Mouse (Mus musculus): Measurements from ENCODE around the gene Zfp219. TPM values are rescaled to one million over a fixed set of nuclear protein-coding genes. Genes with fewer than 3 reads are reported as not detected.

Zfp219 gene
- polyA plus RNA-seq, 1 experiment = 21.9 TPM

- Histone ChIP-seq H3K4me1 (ENCODE audit: control insufficient read depth, insufficient read depth, insufficient read length, low read length) (peaks cover 6% of the 10 kb centered on the region; the same call in 1 of the 2 replicates), H3K4me3 (ENCODE audit: insufficient read depth, low read depth, low read length) (peak overlapping the region; percentile 52), H3K27ac (replicated peaks; ENCODE audit: low read depth, low read length) (peak overlapping the region; percentile 80)
Observed at GRCm38 (mm10) chr14:52022709-52023459, 2.4 kb upstream of the Zfp219 start.

- Histone ChIP-seq H3K4me3 (ENCODE audit: insufficient read depth, low read depth, low read length) (peak overlapping the region; percentile 52; the same call in 1 of the 2 replicates), H3K27ac (replicated peaks; ENCODE audit: low read depth, low read length) (peak overlapping the region; percentile 80), H3K4me1 (ENCODE audit: control insufficient read depth, insufficient read depth, insufficient read length, low read length) (peaks cover 6% of the 10 kb centered on the region; the same call in 1 of the 2 replicates)
Observed at GRCm38 (mm10) chr14:52022244-52022708, 1.7 kb upstream of the Zfp219 start.

GRCm38 (mm10) chr14:52021568-52022212 lies 1.2 kb upstream of the Zfp219 start:
- no peak overlapping the region for H3K4me3 ChIP-seq (ENCODE audit: insufficient read depth, low read depth, low read length)
- H3K4me1 ChIP-seq (ENCODE audit: control insufficient read depth, insufficient read depth, insufficient read length, low read length) = peaks cover 8% of the 10 kb centered on the region; the same call in 1 of the 2 replicates

GRCm38 (mm10) chr14:52021138-52021529 lies 601 bp upstream of the Zfp219 start:
- no peak overlapping the region for H3K27ac ChIP-seq (replicated peaks; ENCODE audit: low read depth, low read length)
- no peak overlapping the region for H3K4me3 ChIP-seq (ENCODE audit: insufficient read depth, low read depth, low read length)
- H3K4me1 ChIP-seq (ENCODE audit: control insufficient read depth, insufficient read depth, insufficient read length, low read length) = peaks cover 13% of the 10 kb centered on the region; the same call in 1 of the 2 replicates

More at GRCm38 (mm10) chr14:52021568-52022212, 1.2 kb upstream of the Zfp219 start:
- H3K27ac ChIP-seq (replicated peaks; ENCODE audit: low read depth, low read length) = no peak overlapping the region

GRCm38 (mm10) chr14:52019590-52020340 lies 768 bp downstream of the Zfp219 start:
- Histone ChIP-seq H3K27ac (replicated peaks; ENCODE audit: low read depth, low read length) (peak overlapping the region; percentile 83), H3K4me3 (ENCODE audit: insufficient read depth, low read depth, low read length) (peak overlapping the region; percentile 76), H3K4me1 (ENCODE audit: control insufficient read depth, insufficient read depth, insufficient read length, low read length) (peaks cover 20% of the 10 kb centered on the region; the same call in 1 of the 2 replicates)

- Histone ChIP-seq H3K4me3 (ENCODE audit: insufficient read depth, low read depth, low read length) (peak overlapping the region; percentile 57), H3K27ac (replicated peaks; ENCODE audit: low read depth, low read length) (peak overlapping the region; percentile 67), H3K4me1 (ENCODE audit: control insufficient read depth, insufficient read depth, insufficient read length, low read length) (peaks cover 20% of the 10 kb centered on the region; the same call in 1 of the 2 replicates)
Observed at GRCm38 (mm10) chr14:52019051-52019589, 1.4 kb downstream of the Zfp219 start.

GRCm38 (mm10) chr14:52018248-52019050 lies 2.1 kb downstream of the Zfp219 start:
- H3K27ac ChIP-seq (replicated peaks; ENCODE audit: low read depth, low read length) = no peak overlapping the region
- H3K4me1 ChIP-seq (ENCODE audit: control insufficient read depth, insufficient read depth, insufficient read length, low read length) = peaks cover 19% of the 10 kb centered on the region; the same call in 1 of the 2 replicates
- H3K4me3 ChIP-seq (ENCODE audit: insufficient read depth, low read depth, low read length) = no peak overlapping the region; the same call in 1 of the 2 replicates

GRCm38 (mm10) chr14:52017662-52018061 lies 2.9 kb downstream of the Zfp219 start:
- no peak overlapping the region for H3K4me3 ChIP-seq (ENCODE audit: insufficient read depth, low read depth, low read length)
- peaks cover 16% of the 10 kb centered on the region; the same call in 1 of the 2 replicates for H3K4me1 ChIP-seq (ENCODE audit: control insufficient read depth, insufficient read depth, insufficient read length, low read length)
- H3K27ac ChIP-seq (replicated peaks; ENCODE audit: low read depth, low read length) = no peak overlapping the region

GRCm38 (mm10) chr14:52016625-52017405 lies 3.7 kb downstream of the Zfp219 start:
- H3K4me1 ChIP-seq (ENCODE audit: control insufficient read depth, insufficient read depth, insufficient read length, low read length) = peaks cover 14% of the 10 kb centered on the region; the same call in 1 of the 2 replicates
- H3K27ac ChIP-seq (replicated peaks; ENCODE audit: low read depth, low read length) = peak overlapping the region; percentile 90
- H3K4me3 ChIP-seq (ENCODE audit: insufficient read depth, low read depth, low read length) = no peak overlapping the region

GRCm38 (mm10) chr14:52015445-52016100 lies 5.0 kb downstream of the Zfp219 start, which contains the start of gene Tmem253:
TSS of gene Tmem253 (plus strand) at chr14:52015658.
- peak within 1 kb of the TSS; percentile 90 for H3K27ac ChIP-seq (replicated peaks; ENCODE audit: low read depth, low read length)
- H3K4me1 ChIP-seq (ENCODE audit: control insufficient read depth, insufficient read depth, insufficient read length, low read length) = peaks cover 14% of the 10 kb centered on the region; the same call in 1 of the 2 replicates
- H3K4me3 ChIP-seq (ENCODE audit: insufficient read depth, low read depth, low read length) = peak within 1 kb of the TSS; percentile 70

GRCm38 (mm10) chr14:52014761-52015311 lies 5.7 kb downstream of the Zfp219 start:
- peak overlapping the region; percentile 70 for H3K4me3 ChIP-seq (ENCODE audit: insufficient read depth, low read depth, low read length)
- H3K27ac ChIP-seq (replicated peaks; ENCODE audit: low read depth, low read length) = peak overlapping the region; percentile 90
- peaks cover 14% of the 10 kb centered on the region; the same call in 1 of the 2 replicates for H3K4me1 ChIP-seq (ENCODE audit: control insufficient read depth, insufficient read depth, insufficient read length, low read length)

GRCm38 (mm10) chr14:52014271-52014760 lies 6.2 kb downstream of the Zfp219 start:
- peaks cover 14% of the 10 kb centered on the region; the same call in 1 of the 2 replicates for H3K4me1 ChIP-seq (ENCODE audit: control insufficient read depth, insufficient read depth, insufficient read length, low read length)
- H3K27ac ChIP-seq (replicated peaks; ENCODE audit: low read depth, low read length) = no peak overlapping the region

More at GRCm38 (mm10) chr14:52014271-52014760, 6.2 kb downstream of the Zfp219 start:
- H3K4me3 ChIP-seq (ENCODE audit: insufficient read depth, low read depth, low read length) = no peak overlapping the region
